Mouse (Mus musculus) G1E (cell line): Measurements from ENCODE around the gene Mapt.

Experiments used
- CTCF ChIP-seq: IDR thresholded peaks from 2 replicates; pipeline ENCODE4 v1.5.1; 2012; ENCODE audit warnings: low read depth, low read length, inconsistent platforms, mixed read lengths
- GATA1 ChIP-seq: IDR thresholded peaks from 2 replicates; pipeline ENCODE4 v1.6.1; 2012; ENCODE audit warnings: borderline replicate concordance, low read length, inconsistent platforms, mixed read lengths
- TAL1 ChIP-seq: conservative IDR thresholded peaks from 2 replicates; pipeline ENCODE4 v1.6.1; 2012; ENCODE audit warnings: low read depth, low read length, inconsistent platforms, mixed read lengths

GRCm38 (mm10) chr11:104316685-104317400 lies 85.7 kb downstream of the Mapt start:
- TF ChIP-seq GATA1 (no peak), CTCF (no peak), TAL1 (no peak)
